Mouse (Mus musculus) granulocyte monocyte progenitor cell, adult 5-6 weeks (primary cell): Measurements from ENCODE around the gene Sass6. TPM values are rescaled to one million over a fixed set of nuclear protein-coding genes. Genes with fewer than 3 reads are reported as not detected.
"Not testable (repeated sequence)": the region's sequence is repeated elsewhere in the genome, so short reads cannot be mapped to it uniquely, and the experiment has no call there.

Source experiments
- ATAC-seq: replicated peaks from 2 replicates; pipeline ENCODE4 v1.8.0; 2016; ENCODE audit warnings: mild to moderate bottlenecking, moderate TSS enrichment, inconsistent platforms; ENCODE audit not compliant: poor library complexity, severe bottlenecking
- total RNA-seq, 2 experiments: library from RNA; stranded (forward) in 1 of 2; stranded (reverse) in 1 of 2; fragments of 200-712, 200-1000 nt in 1 of 2; fragments of >200 nt in 1 of 2; fragmentation: Nextera tagmentation in 1 of 2; gene quantifications; 2 replicates each; pipeline ENCODE4 v1.2.3; 2014 to 2017

The Sass6 gene
- total RNA-seq (2014; fragmentation: Nextera tagmentation) (31.2 and 35.0 TPM in 2 replicates), total RNA-seq (2017) (50.1 and 72.7 TPM in 2 replicates)

- peak; percentile 93 for ATAC-seq
These were observed at the start of gene Sass6 for GRCm38 (mm10) chr3:116594728-116595602. Gene Sass6 (plus strand): TSS chr3:116594982.

- no peak for ATAC-seq
These were observed 47.4 kb upstream of the Sass6 start for GRCm38 (mm10) chr3:116547430-116547829.

GRCm38 (mm10) chr3:116551362-116551761, 43.4 kb upstream of the Sass6 start:
- ATAC-seq = no peak

GRCm38 (mm10) chr3:116561315-116561714, 33.5 kb upstream of the Sass6 start:
- ATAC-seq = not testable (repeated sequence)

GRCm38 (mm10) chr3:116562408-116563094, 32.2 kb upstream of the Sass6 start, which contains the start of gene Lrrc39:
Gene Lrrc39 (plus strand): TSS chr3:116562973.
- peak; percentile 52 for ATAC-seq

- no peak for ATAC-seq
These were observed 31.7 kb upstream of the Sass6 start for GRCm38 (mm10) chr3:116563095-116563492.

- peak; percentile 89 for ATAC-seq
These were observed 24.2 kb upstream of the Sass6 start for GRCm38 (mm10) chr3:116570628-116571027.

- no peak for ATAC-seq
These were observed 17.5 kb upstream of the Sass6 start for GRCm38 (mm10) chr3:116577286-116577685.

GRCm38 (mm10) chr3:116582201-116582600, 12.6 kb upstream of the Sass6 start:
- no peak for ATAC-seq

- peak; percentile 67 for ATAC-seq
These were observed 580 bp upstream of the Sass6 start for GRCm38 (mm10) chr3:116594076-116594727.

- no peak for ATAC-seq
These were observed 815 bp downstream of the Sass6 start for GRCm38 (mm10) chr3:116595603-116595991.

- no peak for ATAC-seq
These were observed 4.9 kb downstream of the Sass6 start for GRCm38 (mm10) chr3:116599705-116600104.

- ATAC-seq = peak; percentile 83
These were observed 6.2 kb downstream of the Sass6 start for GRCm38 (mm10) chr3:116601005-116601404.

GRCm38 (mm10) chr3:116601781-116602180, 7.0 kb downstream of the Sass6 start:
- ATAC-seq = no peak

GRCm38 (mm10) chr3:116604570-116604969, 9.8 kb downstream of the Sass6 start:
- ATAC-seq = no peak

GRCm38 (mm10) chr3:116614295-116614892, 19.6 kb downstream of the Sass6 start, which contains the start of gene Trmt13:
Gene Trmt13 (minus strand): TSS chr3:116614587.
- ATAC-seq = no peak

- peak; percentile 96 for ATAC-seq
These were observed 20.7 kb downstream of the Sass6 start for GRCm38 (mm10) chr3:116615318-116616068.

- no peak for ATAC-seq
These were observed 24.1 kb downstream of the Sass6 start for GRCm38 (mm10) chr3:116618855-116619254.

GRCm38 (mm10) chr3:116620636-116621370, 26.0 kb downstream of the Sass6 start:
- peak; percentile 36; the same call in 1 of the 2 replicates for ATAC-seq
